Mouse (Mus musculus): Measurements from ENCODE around the gene Zfp446.

The Zfp446 gene

DNA sequence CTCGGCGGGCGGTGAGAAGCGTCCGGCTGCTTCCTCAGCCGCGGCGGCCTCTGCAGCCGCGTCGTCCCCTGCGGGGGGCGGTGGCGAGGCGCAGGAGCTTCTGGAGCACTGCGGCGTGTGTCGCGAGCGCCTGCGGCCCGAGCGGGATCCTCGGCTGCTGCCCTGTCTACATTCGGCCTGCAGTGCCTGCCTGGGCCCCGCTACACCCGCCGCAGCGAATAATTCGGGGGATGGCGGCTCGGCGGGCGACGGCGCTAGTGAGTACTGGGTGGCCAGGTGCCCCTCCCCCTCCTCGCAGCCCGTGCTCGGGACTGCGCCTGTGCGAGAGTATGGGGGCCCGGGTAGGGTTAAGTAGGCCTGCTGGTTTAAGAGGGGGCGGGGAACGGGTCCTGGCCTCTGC, 47.2 kb downstream of the Zfp446 start:
- no peak for DNase-seq (ENCODE audit: low read depth)

DNA sequence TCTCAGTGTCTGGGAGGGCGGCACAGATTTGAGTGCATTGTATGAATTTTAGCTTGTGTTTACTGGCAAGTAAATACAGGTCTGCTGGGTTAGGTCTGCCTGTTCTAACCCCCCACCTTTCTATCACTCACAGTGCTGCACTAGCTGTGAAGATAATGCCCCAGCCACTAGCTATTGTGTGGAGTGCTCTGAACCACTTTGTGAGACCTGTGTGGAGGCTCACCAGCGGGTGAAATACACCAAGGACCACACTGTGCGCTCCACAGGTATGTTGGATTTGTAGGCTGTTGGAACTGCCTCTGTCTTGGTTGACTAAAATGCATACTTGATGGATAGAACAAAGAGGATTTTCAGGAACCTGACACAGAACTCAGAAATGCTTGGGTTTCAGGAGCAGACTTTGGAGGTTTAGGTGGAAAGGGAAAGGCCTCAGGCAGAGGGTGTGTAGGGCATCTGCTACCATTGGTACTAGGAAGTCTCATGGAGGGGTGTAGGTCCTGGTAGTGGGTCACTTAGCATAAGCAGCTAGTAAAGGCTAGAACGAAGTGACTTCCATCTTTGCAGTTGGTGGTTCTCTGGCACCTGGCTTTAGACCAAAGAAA, 48.0 kb downstream of the Zfp446 start:
- DNase-seq (ENCODE audit: low read depth) = no peak

DNA sequence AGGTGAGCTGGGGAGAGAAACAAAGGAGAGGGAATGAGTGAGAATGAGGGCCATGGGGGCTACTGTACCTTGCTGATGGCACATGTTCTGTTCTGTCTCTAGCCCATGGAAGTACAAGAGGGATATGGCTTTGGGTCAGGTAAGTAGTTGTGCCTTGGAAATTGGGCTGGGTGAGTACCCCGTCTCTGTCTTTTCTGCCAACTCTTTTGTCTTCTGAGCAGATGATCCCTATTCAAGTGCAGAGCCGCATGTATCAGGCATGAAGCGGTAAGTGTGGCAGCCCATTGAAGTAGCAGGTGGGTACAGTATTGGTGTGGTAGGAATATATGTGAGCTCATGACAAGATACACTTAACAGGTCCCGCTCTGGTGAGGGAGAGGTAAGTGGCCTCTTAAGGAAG, 51.3 kb downstream of the Zfp446 start:
- no peak for DNase-seq (ENCODE audit: low read depth)

GRCm38 (mm10) chr7:13031069-13031468, 53.4 kb downstream of the Zfp446 start:
- DNase-seq (ENCODE audit: low read depth) = no peak

DNA sequence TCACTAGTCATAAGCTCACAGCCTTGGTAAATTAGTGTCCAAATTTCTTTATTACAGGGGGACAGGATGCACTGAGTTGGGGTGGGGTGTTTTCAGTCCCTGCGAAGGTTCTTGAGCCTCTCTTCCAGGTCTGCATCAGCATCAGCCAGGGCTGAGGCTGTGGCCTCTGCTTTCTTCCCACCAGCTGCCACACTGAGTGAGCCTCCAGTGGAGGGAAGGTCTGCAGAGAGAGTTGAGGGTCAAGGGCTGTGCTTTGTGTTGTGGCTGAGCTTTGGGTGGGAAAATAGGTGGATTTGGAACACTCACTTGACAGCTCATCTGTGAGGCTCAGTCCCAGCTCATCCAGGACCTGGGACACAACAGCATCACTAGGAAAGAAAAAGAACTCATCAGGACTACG, 54.3 kb downstream of the Zfp446 start:
- no peak for DNase-seq (ENCODE audit: low read depth)

- no peak for DNase-seq (ENCODE audit: low read depth)
Observed at GRCm38 (mm10) chr7:13032541-13032940, 54.9 kb downstream of the Zfp446 start.

GRCm38 (mm10) chr7:13033451-13034147, 56.0 kb downstream of the Zfp446 start:
- DNase-seq (ENCODE audit: low read depth) = no peak

DNA sequence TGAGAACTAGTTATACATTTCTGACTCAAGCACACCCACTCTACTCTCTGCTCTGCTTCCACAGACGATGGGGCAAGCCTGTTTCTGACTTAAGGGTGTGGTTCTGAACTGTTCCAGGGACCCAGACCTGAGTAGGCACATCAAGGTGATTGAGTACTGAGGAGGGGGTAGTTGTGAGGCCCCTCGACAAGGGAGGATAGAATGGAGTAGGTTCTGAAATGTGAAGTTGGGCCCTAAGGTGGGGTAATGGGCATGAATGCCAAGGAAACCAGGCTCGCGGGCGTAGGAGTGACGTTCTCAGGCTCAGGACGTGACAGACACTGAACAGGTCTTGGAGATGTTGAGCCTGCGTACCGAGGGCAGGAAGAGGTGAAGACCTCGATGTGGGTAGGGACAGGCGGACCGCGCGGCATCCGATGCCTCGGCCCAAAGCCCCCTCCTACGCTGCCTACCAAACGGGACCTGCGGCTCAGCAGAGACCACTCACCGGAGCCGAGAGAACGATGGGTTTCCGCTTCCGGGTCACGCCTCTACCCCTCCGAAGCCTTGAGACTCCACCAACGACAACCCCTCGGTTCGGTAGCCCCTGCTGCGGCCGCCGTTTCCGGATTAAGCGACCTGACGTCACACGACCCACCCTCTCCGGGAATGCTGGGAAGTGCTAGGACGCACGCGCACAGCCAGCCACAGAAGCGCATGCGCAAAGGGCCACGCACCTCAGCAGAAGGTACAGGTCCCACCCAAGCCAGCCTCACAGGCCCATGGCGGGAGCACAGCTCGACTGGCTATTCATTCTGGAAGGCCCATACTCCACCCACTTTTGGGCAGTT, 56.7 kb downstream of the Zfp446 start, which contains the start of gene Chmp2a:
Gene Chmp2a (minus strand): TSS at position 660 of the 830 bp plus-strand sequence.
- DNase-seq (ENCODE audit: low read depth) = peak; percentile 94

All from c-Kit-positive CD71-negative TER-119-negative erythroid progenitor cells, embryonic 14.5 days (primary cell).